In genomic region chr5:114922998-114923473, GRCm38 (mm10) we compare ENCODE assay signal across 8 mouse cellular contexts. TPM values are rescaled to one million over a fixed set of nuclear protein-coding genes. Genes with fewer than 3 reads are reported as not detected.
DNase-seq lines count a peak whose midpoint lies in the region; ATAC-seq lines count a peak whose summit lies in the region.

Oasl1 (plus strand) TSS chr5:114923240.

- DNase-seq in urinary bladder, adult 2 months (ENCODE audit: low spot score): peak; percentile 40
- DNase-seq in urinary bladder, postnatal 10 days (ENCODE audit: low spot score): no peak
- DNase-seq in liver: peak; percentile 22
- DNase-seq in natural killer cell, adult 2 months (ENCODE audit: low spot score in 2 of 2): peak; percentile 75 to 77
- peak; percentile 44 for DNase-seq in thymus, postnatal 4 days
- DNase-seq in embryo, embryonic 11 days: no peak

- ATAC-seq in erythroid progenitor cell, adult 5-6 weeks (replicated peaks; ENCODE audit: low FRiP score, poor library complexity, severe bottlenecking): peak; percentile 74
- peak; percentile 24 to 35; a peak in 2 of 4 replicates for ATAC-seq in hematopoietic stem cell, adult 5-6 weeks (replicated peaks in 1 of 2; ENCODE audit: insufficient read depth in 1 of 2, low FRiP score in 2 of 2, low TSS enrichment in 1 of 2, low read depth in 1 of 2, poor library complexity in 2 of 2, severe bottlenecking in 2 of 2)

RNA-seq across cellular contexts. Expression of gene Oasl1, which starts in this region (rescaled TPM):
- polyA plus RNA-seq in urinary bladder, adult 2 months (2012; rRNA removed): 1.7 and 2.2 TPM in 2 replicates
- 5.4 and 9.4 TPM in 2 replicates for total RNA-seq in erythroid progenitor cell, adult 5-6 weeks (2015; ENCODE audit: low replicate concordance)
- 7.2 and 20.0 TPM in 2 replicates for total RNA-seq in erythroid progenitor cell, adult 5-6 weeks (2017; ENCODE audit: low replicate concordance)
- 3.4 and 5.5 TPM in 2 replicates for total RNA-seq in hematopoietic stem cell, adult 5-6 weeks (2017)

Comparison
In these comparisons a context has a peak if more than half of its experiments do, and no peak if none do; other contexts are left out.
1. DNase-seq: peak in urinary bladder, adult 2 months (single experiment), liver (single experiment), natural killer cell, adult 2 months (2 of 2) and thymus, postnatal 4 days (single experiment); none in urinary bladder, postnatal 10 days (single experiment) and embryo, embryonic 11 days (single experiment).